Mouse (Mus musculus) spleen, embryonic (tissue): Measurements from ENCODE around the gene Ryr2.

ENCODE experiments used
- CTCF ChIA-PET: fragments of 350-600 bp; sonication (Branson Sonifier 250); formaldehyde crosslinking; loops from one replicate; lab custom pipeline; 2022; lab: Charles Lee

Gene Ryr2

DNA sequence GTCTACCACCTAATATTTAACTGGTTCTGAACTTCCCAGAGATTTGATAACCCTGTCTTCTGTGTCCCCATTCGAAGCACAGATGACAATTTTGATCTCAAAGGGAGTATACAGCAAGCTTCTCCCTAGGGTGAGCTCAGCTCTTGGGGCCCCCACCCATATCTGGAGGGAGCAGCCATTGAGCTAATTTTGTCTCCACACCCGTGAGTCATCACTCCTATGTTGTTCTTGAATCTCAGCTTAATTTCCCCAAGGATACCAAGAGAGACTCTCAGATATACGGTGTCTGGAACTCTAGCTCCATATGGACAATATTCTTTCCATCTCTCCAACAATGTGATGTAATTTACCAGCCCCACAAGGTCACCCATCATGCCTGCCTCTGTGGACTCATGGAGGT is 66.8 kb downstream of the Ryr2 start:
- CTCF ChIA-PET: interaction anchor here (1.3 kb wide), 1 partner anchor 14 kb away, joined by 4 read pairs; no protein-coding TSS in a partner anchor

DNA sequence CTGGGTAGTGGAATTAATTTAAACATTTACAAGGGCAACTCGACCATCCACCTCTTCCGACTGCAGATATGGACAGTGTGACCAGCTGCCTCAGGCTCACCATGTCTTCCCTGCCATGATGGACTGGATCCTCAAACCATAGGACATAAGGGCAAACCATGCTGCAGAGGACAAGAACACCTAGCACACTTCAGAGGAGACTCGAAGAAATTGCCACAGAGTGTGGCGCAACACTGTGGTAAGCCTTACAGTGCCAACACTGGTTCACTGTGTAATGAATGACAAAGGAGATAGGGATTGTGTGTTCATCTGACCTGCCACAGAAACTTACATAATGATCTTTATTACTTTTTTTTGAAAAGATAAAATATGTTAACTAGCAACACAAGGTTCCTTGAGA is 68.1 kb downstream of the Ryr2 start:
- CTCF ChIA-PET: no interaction called here

DNA sequence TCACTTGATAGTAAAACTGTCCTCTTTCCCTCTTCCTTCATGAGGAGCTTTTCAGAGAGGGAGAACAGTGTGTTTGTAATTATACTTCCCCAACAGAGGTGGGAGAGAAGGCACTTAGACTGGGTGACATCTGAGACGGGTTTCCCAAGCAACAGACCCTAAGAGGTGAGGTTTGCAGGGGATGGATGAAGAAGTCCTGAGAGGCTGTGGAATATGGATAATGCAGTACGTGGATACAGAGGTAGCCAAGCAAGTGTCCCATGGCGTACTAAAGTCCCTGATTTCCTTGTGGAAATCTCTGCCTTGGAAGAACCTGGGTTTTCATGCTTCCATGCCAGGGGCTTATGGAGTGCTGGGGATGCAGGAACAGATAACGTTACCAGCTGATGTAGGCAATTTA is 69.5 kb downstream of the Ryr2 start:
- CTCF ChIA-PET: no interaction called here

DNA sequence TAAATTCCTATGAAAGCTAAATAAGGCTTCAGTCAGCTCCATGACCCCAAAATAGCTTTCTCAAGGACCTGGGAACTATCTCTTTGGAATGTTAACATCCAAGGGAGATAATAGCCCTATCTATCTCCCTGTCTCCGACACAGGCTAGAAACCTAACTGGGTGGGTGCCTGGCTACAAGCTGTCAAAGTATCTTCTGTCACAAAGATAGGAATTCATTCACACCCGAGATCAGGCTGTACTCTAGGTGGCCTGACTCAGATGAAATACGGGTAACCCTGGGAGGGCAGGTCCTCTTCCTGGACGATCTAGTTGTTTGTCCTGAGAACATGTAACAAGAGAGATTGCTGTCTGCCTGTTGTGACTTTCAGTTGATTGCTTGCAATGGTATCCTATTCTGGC is 69.9 kb downstream of the Ryr2 start:
- CTCF ChIA-PET: no interaction called here

DNA sequence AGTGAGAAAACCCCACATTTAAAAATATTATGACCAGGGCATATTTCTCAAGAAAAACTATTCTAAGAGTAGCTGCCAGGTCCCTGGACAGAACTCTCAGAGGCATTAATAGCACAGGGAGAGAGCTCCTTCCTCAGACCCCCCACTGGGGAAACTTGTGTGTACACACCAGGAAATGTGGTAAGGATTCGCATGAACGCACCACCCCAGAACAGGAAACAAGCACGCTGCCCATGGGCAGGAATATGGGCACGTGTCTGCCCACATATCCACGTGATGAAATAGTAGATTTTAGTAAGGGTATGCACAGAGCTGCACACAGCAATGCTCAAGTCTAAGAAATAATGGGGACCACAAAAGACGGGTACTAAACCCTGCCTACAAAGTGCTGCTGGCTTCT is 72.8 kb downstream of the Ryr2 start:
- CTCF ChIA-PET: no interaction called here

DNA sequence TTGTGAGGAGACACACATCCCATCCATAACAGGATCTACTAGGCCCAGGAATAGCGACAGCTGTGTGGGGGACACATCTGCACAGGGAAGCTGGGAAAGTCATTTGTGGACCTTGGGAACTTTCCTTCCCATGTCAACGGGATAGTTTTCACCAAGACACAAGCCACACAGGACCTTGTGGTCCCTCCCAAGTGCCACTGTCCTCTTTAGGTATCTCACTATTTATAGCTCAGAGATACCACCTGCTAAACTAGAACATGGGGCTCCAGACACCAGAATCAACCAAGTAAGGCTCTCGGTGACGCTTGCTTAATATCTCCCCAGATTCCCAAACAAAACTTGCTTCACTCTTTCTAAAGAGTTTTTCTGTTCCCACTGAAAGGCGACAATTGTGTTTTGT is 73.5 kb downstream of the Ryr2 start:
- CTCF ChIA-PET: interaction anchor here (0.6 kb wide), 1 partner anchor 15 kb away, joined by 5 read pairs; no protein-coding TSS in a partner anchor

DNA sequence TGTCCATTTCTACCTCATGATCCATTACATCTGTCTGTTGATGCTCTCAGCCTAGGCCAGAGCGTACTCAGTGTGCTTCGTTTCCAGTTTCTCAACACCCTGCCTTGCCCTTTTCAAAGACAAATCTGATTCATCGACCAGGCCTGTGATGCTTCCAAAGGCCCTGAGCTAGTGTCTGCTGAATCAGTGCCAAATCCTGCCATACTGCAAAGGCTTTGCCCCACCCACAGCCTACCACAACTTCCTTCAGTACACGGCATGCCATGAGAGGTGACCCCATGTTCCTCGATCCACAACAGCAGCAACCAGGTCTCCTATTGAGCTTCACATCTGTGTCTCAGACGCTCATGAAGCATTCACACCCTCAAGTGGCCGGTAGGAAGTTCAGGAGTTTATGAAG is 76.9 kb downstream of the Ryr2 start:
- CTCF ChIA-PET: no interaction called here

DNA sequence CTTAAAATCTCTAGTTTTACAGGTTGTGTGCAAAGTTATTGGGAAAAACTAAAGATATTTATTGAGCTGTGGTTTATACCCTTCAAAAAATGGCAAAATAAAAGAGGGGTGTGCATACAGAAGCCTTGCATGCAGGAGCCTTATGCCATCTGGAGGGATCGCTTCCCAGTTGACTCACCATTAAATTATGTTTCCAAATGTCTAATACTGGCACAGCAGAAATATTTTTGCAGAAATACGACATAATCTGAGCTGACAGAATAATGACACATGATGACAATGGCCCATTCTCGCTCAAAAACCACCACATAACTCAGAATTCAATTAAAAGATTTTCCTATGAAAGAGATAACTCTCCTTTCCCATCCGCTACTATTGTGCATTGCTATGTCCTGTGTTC is 77.4 kb downstream of the Ryr2 start:
- CTCF ChIA-PET: no interaction called here

DNA sequence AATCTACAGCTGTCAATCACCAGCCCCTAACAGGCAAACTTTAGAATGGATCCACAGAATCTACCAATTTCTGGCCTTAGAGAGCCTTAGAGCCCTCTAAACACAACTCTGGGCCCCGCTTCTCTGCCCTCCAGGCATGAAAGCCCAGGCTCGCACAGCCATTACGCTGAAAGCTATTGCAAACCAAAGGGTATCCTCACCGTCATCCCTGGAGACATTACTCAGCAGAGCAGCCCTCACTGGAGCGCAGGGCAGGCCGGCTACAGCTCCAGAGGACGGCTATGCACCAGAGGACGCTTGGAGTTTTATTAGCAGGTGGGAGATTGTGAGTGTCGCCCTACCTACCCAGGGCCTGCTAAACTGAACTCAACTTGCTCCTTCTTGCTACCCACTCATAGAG is 88.7 kb downstream of the Ryr2 start:
- CTCF ChIA-PET: no interaction called here

DNA sequence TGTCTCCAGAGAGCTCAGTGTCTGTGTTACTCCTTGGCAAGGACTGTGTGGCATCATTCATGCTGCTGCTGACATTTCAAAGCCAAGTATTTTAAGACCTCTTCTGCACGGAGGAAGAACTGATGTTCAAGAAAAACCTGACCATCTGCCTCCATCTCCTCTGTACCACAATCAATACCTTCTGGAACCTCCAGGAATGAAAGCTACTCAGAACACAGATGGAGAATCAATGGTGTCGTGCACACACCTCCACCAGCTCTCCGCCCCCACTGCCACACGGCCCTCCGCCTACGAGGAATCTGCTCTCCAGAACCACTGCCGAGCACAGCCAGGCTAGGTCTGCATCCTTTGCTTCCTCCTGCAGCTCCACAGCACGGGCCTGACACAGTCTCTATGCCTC is 92.8 kb downstream of the Ryr2 start:
- CTCF ChIA-PET: no interaction called here

DNA sequence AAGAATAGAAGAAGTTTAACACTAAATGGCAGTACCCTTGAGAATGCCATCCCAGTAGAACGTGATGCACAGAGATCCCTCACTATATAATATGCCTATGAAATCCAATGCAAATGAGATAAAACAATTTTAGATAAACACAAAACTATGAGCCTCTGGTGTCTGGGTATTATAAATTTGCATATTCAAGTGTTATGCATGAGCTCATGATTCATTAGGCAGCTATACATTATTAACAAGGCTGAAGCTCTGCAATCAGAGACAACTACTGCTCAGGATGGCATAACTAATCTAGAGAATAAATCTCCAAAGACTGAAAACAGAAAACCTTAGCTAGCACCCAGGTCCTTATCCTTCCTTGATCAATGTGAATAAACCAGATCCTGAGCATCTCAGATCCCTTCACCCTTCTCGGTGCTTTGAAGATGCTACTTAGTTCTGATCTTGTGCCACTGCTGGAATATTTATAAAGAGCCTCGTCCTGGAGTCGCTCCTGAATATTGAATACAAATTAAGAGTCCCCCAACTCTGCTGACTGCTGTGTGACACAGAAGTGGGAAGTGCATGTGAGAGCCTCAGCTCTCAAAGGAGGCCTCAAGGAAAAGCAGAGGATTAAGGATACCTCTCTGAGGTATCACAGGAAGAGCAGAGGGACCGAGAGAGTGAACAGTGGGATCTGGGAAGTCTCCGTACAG is 97.6 kb downstream of the Ryr2 start:
- CTCF ChIA-PET: no interaction called here

DNA sequence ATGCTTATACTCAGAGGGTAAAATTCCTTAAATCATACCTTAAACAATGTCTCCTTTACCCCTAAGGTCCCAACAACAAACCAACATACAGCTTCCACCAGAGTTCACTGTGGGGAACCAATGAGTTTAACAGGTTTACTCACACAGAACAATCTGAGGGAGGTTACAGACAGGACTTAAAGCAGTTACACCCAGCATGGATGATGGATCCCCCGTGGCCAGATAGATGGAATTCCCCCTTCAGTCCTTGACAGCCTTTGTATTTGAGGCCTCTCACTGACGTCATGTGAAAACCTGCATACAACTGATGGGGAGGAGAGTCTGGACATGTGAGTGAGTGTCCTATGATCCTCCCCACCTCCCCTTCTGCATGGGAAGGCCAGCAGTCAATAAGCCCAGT is 99.2 kb downstream of the Ryr2 start:
- CTCF ChIA-PET: no interaction called here

DNA sequence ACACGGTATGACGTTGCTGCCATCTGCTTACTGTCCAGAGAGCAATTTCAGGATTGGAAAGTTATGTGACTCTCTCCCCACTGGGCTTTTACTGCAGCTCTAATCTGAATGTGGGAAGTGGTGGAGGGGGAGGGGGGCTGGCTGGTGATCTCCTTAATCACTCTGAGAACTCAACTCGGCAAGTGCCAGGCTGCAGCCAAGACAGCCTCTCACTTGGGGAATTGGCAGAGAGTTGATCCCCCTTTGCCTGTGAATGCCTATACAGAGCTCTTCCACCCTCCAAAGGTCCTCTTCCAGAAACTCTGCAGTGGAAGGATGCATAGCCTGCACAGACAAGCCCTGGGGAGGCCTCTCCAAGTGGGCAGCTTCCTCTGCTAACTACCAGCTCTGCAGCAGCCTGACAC is 104.9 kb downstream of the Ryr2 start:
- CTCF ChIA-PET: interaction anchor here (0.7 kb wide), 1 partner anchor 9 kb away, joined by 6 read pairs; no protein-coding TSS in a partner anchor

DNA sequence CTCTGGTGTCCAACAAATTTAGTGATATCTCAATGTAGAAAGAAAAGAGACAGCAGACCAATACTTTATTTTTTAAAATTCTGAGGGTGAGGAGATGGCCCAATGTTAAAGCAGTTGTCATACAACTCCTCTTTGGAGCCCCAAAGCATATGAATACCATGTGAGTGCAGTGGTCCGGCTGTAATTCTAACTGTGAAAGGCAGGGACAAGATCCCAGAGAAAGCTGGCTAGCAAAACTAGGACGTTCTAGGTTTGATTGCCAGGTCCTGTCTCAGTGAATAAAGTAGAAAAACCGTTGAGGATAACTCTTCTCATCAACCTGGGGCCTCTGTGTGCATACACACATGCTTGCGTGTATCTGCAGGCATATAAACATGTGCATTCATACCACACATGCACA is 106.9 kb downstream of the Ryr2 start:
- CTCF ChIA-PET: no interaction called here

DNA sequence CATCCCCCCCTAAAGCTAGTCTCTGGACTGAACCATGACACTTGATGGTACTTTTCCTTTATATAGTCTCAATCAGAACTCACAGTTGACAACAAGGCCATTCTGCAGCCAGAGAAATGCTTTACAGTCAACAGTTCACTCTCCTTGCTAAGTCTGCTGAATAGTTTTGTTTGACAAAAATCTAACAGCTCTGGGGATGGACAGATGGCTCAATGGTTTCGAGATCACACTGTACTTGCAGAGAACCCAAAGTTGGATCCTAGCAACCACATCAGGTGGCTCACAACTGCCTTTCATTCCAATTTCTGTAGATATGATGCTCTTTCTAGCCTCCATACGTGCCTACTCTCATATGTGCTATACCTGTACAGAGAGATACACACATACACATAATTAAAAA is 109.4 kb downstream of the Ryr2 start:
- CTCF ChIA-PET: no interaction called here

DNA sequence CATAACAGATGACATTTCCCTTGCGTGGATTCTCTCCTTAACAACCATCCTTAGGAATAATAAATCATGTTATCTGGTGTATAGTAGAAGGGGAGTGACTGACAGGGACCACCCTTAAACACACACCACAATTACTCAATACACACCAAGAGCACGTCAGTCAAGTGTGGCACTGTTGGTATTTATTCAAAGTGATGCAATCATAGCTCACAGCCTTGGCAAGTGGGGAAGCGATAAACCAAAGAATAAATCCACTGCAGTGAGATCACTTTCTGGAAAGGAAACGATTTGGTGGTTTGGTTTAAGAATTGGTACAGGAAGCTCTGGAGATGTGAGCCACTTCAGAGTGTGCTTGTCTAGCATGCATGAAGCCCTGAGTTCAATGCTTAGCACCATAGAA is 119.2 kb downstream of the Ryr2 start:
- CTCF ChIA-PET: no interaction called here

DNA sequence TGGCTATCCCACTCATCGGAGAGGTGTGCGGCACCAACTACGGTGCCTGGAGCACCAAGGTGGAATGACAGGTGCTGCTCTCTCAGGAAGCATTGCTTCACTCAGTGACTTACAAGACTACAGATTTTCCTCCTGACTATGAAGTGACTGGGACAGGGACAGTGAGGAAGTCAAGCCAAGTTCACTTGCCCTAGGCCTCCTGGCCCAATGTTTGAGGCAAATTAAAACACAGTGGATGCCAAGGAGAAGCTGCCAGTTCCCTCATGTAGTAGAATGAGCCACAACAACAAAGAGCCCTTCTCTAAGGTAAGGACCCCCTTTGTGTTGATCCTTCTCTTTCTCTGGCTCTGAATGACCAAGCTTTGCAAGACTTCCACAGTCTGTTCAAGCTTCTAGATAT is 121.7 kb downstream of the Ryr2 start:
- CTCF ChIA-PET: no interaction called here

DNA sequence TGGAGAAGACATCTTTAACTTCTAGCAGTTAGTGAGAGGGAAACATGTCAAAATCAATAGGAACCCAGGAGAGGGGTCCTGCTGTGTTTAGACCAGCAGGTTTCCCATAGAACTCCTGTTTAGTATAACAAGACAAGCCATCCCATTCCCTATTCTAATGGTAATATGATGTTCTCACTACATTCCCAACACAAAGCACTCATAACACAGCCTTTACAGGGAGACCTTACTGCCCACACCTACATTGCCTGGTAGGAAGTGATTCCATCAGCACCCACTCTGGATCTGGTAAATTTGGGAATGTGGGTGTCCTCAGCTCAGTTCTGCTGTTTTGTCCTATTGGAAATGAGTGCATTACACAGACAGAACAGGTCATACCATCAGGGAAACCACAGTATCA is 127.7 kb downstream of the Ryr2 start:
- CTCF ChIA-PET: no interaction called here

DNA sequence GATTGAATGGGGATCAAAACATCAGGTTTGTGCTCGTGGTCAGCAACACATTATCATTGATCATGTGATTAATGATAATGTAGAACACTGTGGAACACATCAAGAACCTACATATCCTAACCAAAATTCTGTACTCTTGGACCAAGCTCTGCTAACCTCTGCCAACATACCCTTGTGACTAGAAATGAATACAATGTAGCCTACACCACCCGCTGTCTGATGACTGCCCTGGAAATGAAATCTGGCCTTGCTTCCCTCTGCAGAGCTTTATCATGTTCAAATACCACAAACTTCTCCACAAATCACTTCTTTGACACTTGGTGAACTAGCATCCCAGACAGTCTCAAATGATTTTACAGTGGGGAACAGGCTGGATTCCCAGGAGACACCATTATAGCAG is 128.4 kb downstream of the Ryr2 start:
- CTCF ChIA-PET: no interaction called here

DNA sequence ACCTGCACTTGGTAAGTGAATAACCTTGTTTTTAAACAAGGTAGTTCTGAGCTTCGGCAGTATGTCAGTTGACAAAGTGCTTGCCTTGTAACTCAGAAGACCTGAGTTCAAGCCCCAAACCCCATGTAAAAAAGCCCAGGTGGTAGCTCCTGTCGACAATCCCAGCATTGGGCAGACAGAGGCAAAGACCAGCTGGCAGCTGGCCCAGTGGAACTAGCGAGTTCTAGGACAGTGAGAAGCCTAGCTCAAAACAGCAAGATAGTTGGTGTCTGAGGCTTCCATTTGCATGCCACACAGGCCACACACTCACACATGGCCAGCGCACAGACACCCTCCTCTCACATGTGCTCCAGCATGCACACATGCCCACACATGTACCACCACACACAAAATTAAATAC is 129.1 kb downstream of the Ryr2 start:
- CTCF ChIA-PET: no interaction called here

DNA sequence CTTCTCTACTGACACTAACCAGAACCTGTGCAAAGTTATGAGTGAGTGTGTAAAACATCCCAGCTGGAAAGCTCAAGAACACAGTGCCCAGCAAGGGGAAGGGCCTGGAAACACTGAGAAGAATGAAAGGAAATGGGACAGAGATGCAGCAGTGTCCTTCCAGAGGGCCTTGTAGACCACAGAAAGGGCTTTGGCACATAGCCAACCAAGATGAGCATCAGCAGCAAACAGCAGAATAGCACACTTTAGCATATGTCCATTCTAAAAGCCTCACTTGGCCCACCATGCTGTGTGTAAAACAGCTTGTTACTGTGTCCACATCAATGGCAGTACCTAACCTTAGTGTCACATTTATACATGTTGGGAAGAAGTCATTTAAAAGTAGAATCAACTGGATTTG is 142.4 kb downstream of the Ryr2 start:
- CTCF ChIA-PET: no interaction called here

DNA sequence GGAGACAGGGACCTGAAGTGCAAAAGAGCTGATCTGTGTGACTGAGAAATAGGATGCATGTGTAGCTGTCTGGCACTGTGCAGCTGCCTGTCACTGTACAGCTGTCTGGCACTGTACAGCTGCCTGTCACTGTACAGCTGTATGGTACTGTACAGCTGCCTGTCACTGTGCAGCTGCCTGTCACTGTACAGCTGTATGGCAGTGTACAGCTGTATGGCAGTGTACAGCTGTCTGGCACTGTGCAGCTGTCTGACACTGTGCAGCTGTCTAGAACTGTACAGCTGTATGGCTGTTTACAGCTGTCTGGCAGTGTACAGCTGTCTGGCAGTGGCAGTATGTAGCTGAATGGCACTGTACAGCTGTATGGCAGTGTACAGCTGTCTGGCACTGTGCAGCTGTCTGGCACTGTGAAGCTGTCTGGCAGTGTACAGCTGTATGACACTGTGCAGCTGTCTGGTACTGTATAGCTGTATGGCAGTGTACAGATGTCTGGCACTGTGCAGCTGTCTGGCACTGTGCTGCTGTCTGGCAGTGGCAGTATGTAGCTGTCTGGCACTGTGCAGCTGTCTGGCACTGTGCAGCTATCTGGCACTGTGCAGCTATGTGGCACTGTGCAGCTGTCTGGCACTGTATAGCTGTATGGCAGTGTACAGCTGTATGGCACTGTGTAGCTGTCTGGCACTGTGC is 147.1 kb downstream of the Ryr2 start:
- CTCF ChIA-PET: no interaction called here

DNA sequence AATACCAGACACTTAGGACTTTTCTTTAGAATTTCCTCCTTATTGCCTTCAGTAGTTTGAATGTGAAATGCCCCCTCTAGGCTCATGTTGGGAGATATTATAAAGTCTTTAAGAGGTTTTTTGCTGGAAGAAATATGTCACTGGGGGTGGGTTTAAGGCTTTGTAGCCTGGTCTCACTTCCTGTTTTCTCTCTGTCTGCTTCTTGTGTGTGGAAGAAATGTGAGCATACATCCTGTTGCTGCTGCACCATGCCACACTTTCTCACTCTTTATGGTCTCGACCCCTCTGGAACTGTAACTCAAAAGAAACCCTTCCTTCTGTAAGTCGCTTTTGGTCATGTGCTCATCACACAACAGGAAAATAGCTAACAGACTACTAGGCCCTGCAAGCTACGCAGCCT is 147.9 kb downstream of the Ryr2 start:
- CTCF ChIA-PET: no interaction called here

DNA sequence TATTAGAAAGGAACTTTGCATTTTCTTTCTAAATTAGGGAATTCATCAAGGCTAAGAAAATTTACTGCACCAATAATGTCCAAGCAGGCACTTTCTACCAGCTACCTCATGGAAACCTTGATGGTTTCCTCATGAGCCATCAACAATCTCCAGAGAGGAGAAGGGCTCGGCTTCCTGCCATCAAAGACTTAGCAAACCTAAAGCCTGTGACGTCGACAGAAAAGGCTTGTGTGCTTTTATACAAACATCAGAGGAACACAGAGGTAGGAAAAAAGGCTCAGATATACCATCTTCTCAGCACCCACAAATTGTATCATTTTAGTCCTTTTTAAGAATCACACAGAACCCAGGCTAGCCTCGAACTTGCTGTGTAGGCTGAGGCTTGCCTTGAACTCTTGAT is 148.5 kb downstream of the Ryr2 start:
- CTCF ChIA-PET: no interaction called here
